Mouse (Mus musculus) olfactory bulb, adult 2 months (tissue): ENCODE measurements around the gene Lrrc15.

Experiments used
- CTCF ChIP-seq: fragments of 200-500 bp; IDR thresholded peaks from 2 replicates; pipeline ENCODE4 v1.5.1; 2012; ENCODE audit warnings: low read depth, mild to moderate bottlenecking, low read length, moderate library complexity; ENCODE audit not compliant: insufficient read depth
- POLR2A ChIP-seq: fragments of 200-500 bp; IDR thresholded peaks from 2 replicates; pipeline ENCODE4 v1.6.1; 2012; ENCODE audit warnings: mild to moderate bottlenecking, low read depth, low read length, moderate library complexity; ENCODE audit not compliant: insufficient read depth

GRCm38 (mm10) chr16:30299711-30300277, 16.7 kb upstream of the Lrrc15 start:
- no peak for TF ChIP-seq CTCF
- TF ChIP-seq POLR2A: no peak
